Mouse (Mus musculus) cerebellum, postnatal 10 days (tissue): ENCODE measurements around the gene Psme2b.
"Not testable (repeated sequence)": the region's sequence is repeated elsewhere in the genome, so short reads cannot be mapped to it uniquely, and the experiment has no call there.

Source experiments
- DNase-seq, 2 experiments: peaks; one replicate each; pipeline ENCODE4 v3.0.0; 2021; ENCODE audit warnings: mixed read lengths in 2 of 2

Psme2b gene

GRCm38 (mm10) chr11:48900654-48901566, 45.1 kb downstream of the Psme2b start:
- DNase-seq, result not testable (repeated sequence)

GRCm38 (mm10) chr11:48898812-48899431, 47.1 kb downstream of the Psme2b start:
- no peak for DNase-seq
